Mouse (Mus musculus): Measurements from ENCODE around the gene Adamtsl4. TPM values are rescaled to one million over a fixed set of nuclear protein-coding genes. Genes with fewer than 3 reads are reported as not detected.

Adamtsl4 gene
- polyA plus RNA-seq, 1 experiment from 2014 or later, result 7.0 TPM

- ATAC-seq (ENCODE audit: insufficient number of reproducible peaks, insufficient read depth, low FRiP score, low read depth), result peak; percentile 51
- Histone ChIP-seq H3K9ac (ENCODE audit: low read length) (peak overlapping the region; percentile 14; the same call in 1 of the 2 replicates), H3K27ac (replicated peaks in 1 of 2; ENCODE audit: control insufficient read depth in 1 of 2, insufficient read depth in 1 of 2, low read depth in 2 of 2, low read length in 2 of 2) (peak overlapping the region; percentile 83 to 88), H3K4me3 (ENCODE audit: control insufficient read depth in 1 of 2, insufficient read depth in 1 of 2, low read depth in 1 of 2, low read length in 2 of 2) (no peak overlapping the region), H3K4me2 (ENCODE audit: low read length) (peak overlapping the region; percentile 44), H3K9me3 (ENCODE audit: control insufficient read depth, low read length) (no peaks in the 10 kb centered on the region), H3K4me1 (ENCODE audit: control insufficient read depth in 2 of 2, insufficient read depth in 2 of 2, low read length in 2 of 2) (peaks cover 53 to 82% of the 10 kb centered on the region in 2 experiments), H3K36me3 (ENCODE audit: control insufficient read depth, insufficient read depth, low read length) (no peaks in the 10 kb centered on the region), H3K27me3 (ENCODE audit: control insufficient read depth, insufficient read depth, low read length) (no peaks in the 10 kb centered on the region)
- WGBS, result 14% methylated on average over 11 of the region's 11 CpGs
These were observed 1.6 kb upstream of the Adamtsl4 start for GRCm38 (mm10) chr3:95689171-95689915.

GRCm38 (mm10) chr3:95687168-95687523 is 571 bp downstream of the Adamtsl4 start:
- H3K27me3 ChIP-seq (ENCODE audit: control insufficient read depth, insufficient read depth, low read length), result no peaks in the 10 kb centered on the region
- WGBS, result 22% methylated on average over 3 of the region's 4 CpGs
- H3K36me3 ChIP-seq (ENCODE audit: control insufficient read depth, insufficient read depth, low read length), result no peaks in the 10 kb centered on the region
- ATAC-seq (ENCODE audit: insufficient number of reproducible peaks, insufficient read depth, low FRiP score, low read depth), result no peak; the same call in 1 of the 2 replicates
- H3K9me3 ChIP-seq (ENCODE audit: control insufficient read depth, low read length), result no peaks in the 10 kb centered on the region
- peaks cover 37 to 63% of the 10 kb centered on the region in 2 experiments for H3K4me1 ChIP-seq (ENCODE audit: control insufficient read depth in 2 of 2, insufficient read depth in 2 of 2, low read length in 2 of 2)
- peak overlapping the region; percentile 86 for H3K4me2 ChIP-seq (ENCODE audit: low read length)
- peak overlapping the region; percentile 59 to 88 for H3K27ac ChIP-seq (replicated peaks in 1 of 2; ENCODE audit: control insufficient read depth in 1 of 2, insufficient read depth in 1 of 2, low read depth in 2 of 2, low read length in 2 of 2)
- H3K9ac ChIP-seq (ENCODE audit: low read length), result peak overlapping the region; percentile 74
- H3K4me3 ChIP-seq (ENCODE audit: control insufficient read depth in 1 of 2, insufficient read depth in 1 of 2, low read depth in 1 of 2, low read length in 2 of 2), result peak overlapping the region; percentile 43 to 51

GRCm38 (mm10) chr3:95686492-95687167 is 1.1 kb downstream of the Adamtsl4 start:
- WGBS, result 41% methylated on average over 9 of the region's 10 CpGs
- Histone ChIP-seq H3K9ac (ENCODE audit: low read length) (peak overlapping the region; percentile 74), H3K9me3 (ENCODE audit: control insufficient read depth, low read length) (no peaks in the 10 kb centered on the region), H3K4me1 (ENCODE audit: control insufficient read depth in 2 of 2, insufficient read depth in 2 of 2, low read length in 2 of 2) (peaks cover 39 to 65% of the 10 kb centered on the region in 2 experiments), H3K4me2 (ENCODE audit: low read length) (peak overlapping the region; percentile 86), H3K36me3 (ENCODE audit: control insufficient read depth, insufficient read depth, low read length) (no peaks in the 10 kb centered on the region), H3K27me3 (ENCODE audit: control insufficient read depth, insufficient read depth, low read length) (no peaks in the 10 kb centered on the region), H3K27ac (replicated peaks in 1 of 2; ENCODE audit: control insufficient read depth in 1 of 2, insufficient read depth in 1 of 2, low read depth in 2 of 2, low read length in 2 of 2) (peak overlapping the region in 1 of 2 experiments; percentile 88; a peak in 2 of 4 replicates), H3K4me3 (ENCODE audit: control insufficient read depth in 1 of 2, insufficient read depth in 1 of 2, low read depth in 1 of 2, low read length in 2 of 2) (peak overlapping the region in 1 of 2 experiments; percentile 51; a peak in 1 of 4 replicates)
- ATAC-seq (ENCODE audit: insufficient number of reproducible peaks, insufficient read depth, low FRiP score, low read depth), result no peak

- Histone ChIP-seq H3K9me3 (ENCODE audit: control insufficient read depth, low read length) (no peaks in the 10 kb centered on the region), H3K9ac (ENCODE audit: low read length) (no peak overlapping the region), H3K27me3 (ENCODE audit: control insufficient read depth, insufficient read depth, low read length) (no peaks in the 10 kb centered on the region), H3K4me2 (ENCODE audit: low read length) (no peak overlapping the region), H3K27ac (replicated peaks in 1 of 2; ENCODE audit: control insufficient read depth in 1 of 2, insufficient read depth in 1 of 2, low read depth in 2 of 2, low read length in 2 of 2) (no peak overlapping the region), H3K36me3 (ENCODE audit: control insufficient read depth, insufficient read depth, low read length) (no peaks in the 10 kb centered on the region), H3K4me3 (ENCODE audit: control insufficient read depth in 1 of 2, insufficient read depth in 1 of 2, low read depth in 1 of 2, low read length in 2 of 2) (no peak overlapping the region), H3K4me1 (ENCODE audit: control insufficient read depth in 2 of 2, insufficient read depth in 2 of 2, low read length in 2 of 2) (peaks cover 46 to 73% of the 10 kb centered on the region in 2 experiments)
- WGBS, result 78% methylated on average over 2 of the region's 2 CpGs
- no peak for ATAC-seq (ENCODE audit: insufficient number of reproducible peaks, insufficient read depth, low FRiP score, low read depth)
These were observed 2.0 kb downstream of the Adamtsl4 start for GRCm38 (mm10) chr3:95685701-95686100.

GRCm38 (mm10) chr3:95685301-95685700 is 2.4 kb downstream of the Adamtsl4 start:
- no peaks in the 10 kb centered on the region for H3K36me3 ChIP-seq (ENCODE audit: control insufficient read depth, insufficient read depth, low read length)
- ATAC-seq (ENCODE audit: insufficient number of reproducible peaks, insufficient read depth, low FRiP score, low read depth), result no peak
- peaks cover 44 to 71% of the 10 kb centered on the region in 2 experiments for H3K4me1 ChIP-seq (ENCODE audit: control insufficient read depth in 2 of 2, insufficient read depth in 2 of 2, low read length in 2 of 2)
- H3K27me3 ChIP-seq (ENCODE audit: control insufficient read depth, insufficient read depth, low read length), result no peaks in the 10 kb centered on the region
- H3K27ac ChIP-seq (replicated peaks in 1 of 2; ENCODE audit: control insufficient read depth in 1 of 2, insufficient read depth in 1 of 2, low read depth in 2 of 2, low read length in 2 of 2), result no peak overlapping the region
- WGBS, result 77% methylated on average over 4 of the region's 4 CpGs
- no peaks in the 10 kb centered on the region for H3K9me3 ChIP-seq (ENCODE audit: control insufficient read depth, low read length)
- no peak overlapping the region for H3K4me2 ChIP-seq (ENCODE audit: low read length)
- H3K4me3 ChIP-seq (ENCODE audit: control insufficient read depth in 1 of 2, insufficient read depth in 1 of 2, low read depth in 1 of 2, low read length in 2 of 2), result no peak overlapping the region
- H3K9ac ChIP-seq (ENCODE audit: low read length), result no peak overlapping the region

- Histone ChIP-seq H3K4me1 (ENCODE audit: control insufficient read depth in 2 of 2, insufficient read depth in 2 of 2, low read length in 2 of 2) (peaks cover 45 to 67% of the 10 kb centered on the region in 2 experiments), H3K36me3 (ENCODE audit: control insufficient read depth, insufficient read depth, low read length) (no peaks in the 10 kb centered on the region), H3K4me3 (ENCODE audit: control insufficient read depth in 1 of 2, insufficient read depth in 1 of 2, low read depth in 1 of 2, low read length in 2 of 2) (no peak overlapping the region), H3K9ac (ENCODE audit: low read length) (0 out of 2 replicates have a peak overlapping the region, but pooled peaks have one; percentile 8), H3K27me3 (ENCODE audit: control insufficient read depth, insufficient read depth, low read length) (no peaks in the 10 kb centered on the region), H3K4me2 (ENCODE audit: low read length) (no peak overlapping the region), H3K27ac (replicated peaks in 1 of 2; ENCODE audit: control insufficient read depth in 1 of 2, insufficient read depth in 1 of 2, low read depth in 2 of 2, low read length in 2 of 2) (no peak overlapping the region; a peak in 1 of 4 replicates), H3K9me3 (ENCODE audit: control insufficient read depth, low read length) (no peaks in the 10 kb centered on the region)
- 34% methylated on average over 6 of the region's 8 CpGs for WGBS
- no peak for ATAC-seq (ENCODE audit: insufficient number of reproducible peaks, insufficient read depth, low FRiP score, low read depth)
These were observed 2.9 kb downstream of the Adamtsl4 start for GRCm38 (mm10) chr3:95684846-95685245.

GRCm38 (mm10) chr3:95682878-95683277 is 4.8 kb downstream of the Adamtsl4 start:
- Histone ChIP-seq H3K36me3 (ENCODE audit: control insufficient read depth, insufficient read depth, low read length) (no peaks in the 10 kb centered on the region), H3K9ac (ENCODE audit: low read length) (no peak overlapping the region), H3K27me3 (ENCODE audit: control insufficient read depth, insufficient read depth, low read length) (no peaks in the 10 kb centered on the region), H3K4me2 (ENCODE audit: low read length) (no peak overlapping the region), H3K9me3 (ENCODE audit: control insufficient read depth, low read length) (no peaks in the 10 kb centered on the region), H3K4me1 (ENCODE audit: control insufficient read depth in 2 of 2, insufficient read depth in 2 of 2, low read length in 2 of 2) (peaks cover 35 to 47% of the 10 kb centered on the region in 2 experiments), H3K4me3 (ENCODE audit: control insufficient read depth in 1 of 2, insufficient read depth in 1 of 2, low read depth in 1 of 2, low read length in 2 of 2) (no peak overlapping the region), H3K27ac (replicated peaks in 1 of 2; ENCODE audit: control insufficient read depth in 1 of 2, insufficient read depth in 1 of 2, low read depth in 2 of 2, low read length in 2 of 2) (no peak overlapping the region)
- no peak for ATAC-seq (ENCODE audit: insufficient number of reproducible peaks, insufficient read depth, low FRiP score, low read depth)
- 63% methylated on average over 5 of the region's 5 CpGs for WGBS
